Mouse (Mus musculus) spleen, adult 2 months (tissue): Measurements from ENCODE around the gene Irf2bp1.

Experiments
- CTCF ChIP-seq: fragments of 200-500 bp; IDR thresholded peaks from 2 replicates; pipeline ENCODE4 v1.5.1; 2011; ENCODE audit warnings: mild to moderate bottlenecking, inconsistent platforms; ENCODE audit not compliant: insufficient read depth, insufficient read length, insufficient replicate concordance; ENCODE audit errors: extremely low read depth
- POLR2A ChIP-seq: fragments of 200-500 bp; IDR thresholded peaks from 2 replicates; pipeline ENCODE4 v1.6.1; 2011; ENCODE audit warnings: low read depth, low read length, inconsistent platforms

DNA sequence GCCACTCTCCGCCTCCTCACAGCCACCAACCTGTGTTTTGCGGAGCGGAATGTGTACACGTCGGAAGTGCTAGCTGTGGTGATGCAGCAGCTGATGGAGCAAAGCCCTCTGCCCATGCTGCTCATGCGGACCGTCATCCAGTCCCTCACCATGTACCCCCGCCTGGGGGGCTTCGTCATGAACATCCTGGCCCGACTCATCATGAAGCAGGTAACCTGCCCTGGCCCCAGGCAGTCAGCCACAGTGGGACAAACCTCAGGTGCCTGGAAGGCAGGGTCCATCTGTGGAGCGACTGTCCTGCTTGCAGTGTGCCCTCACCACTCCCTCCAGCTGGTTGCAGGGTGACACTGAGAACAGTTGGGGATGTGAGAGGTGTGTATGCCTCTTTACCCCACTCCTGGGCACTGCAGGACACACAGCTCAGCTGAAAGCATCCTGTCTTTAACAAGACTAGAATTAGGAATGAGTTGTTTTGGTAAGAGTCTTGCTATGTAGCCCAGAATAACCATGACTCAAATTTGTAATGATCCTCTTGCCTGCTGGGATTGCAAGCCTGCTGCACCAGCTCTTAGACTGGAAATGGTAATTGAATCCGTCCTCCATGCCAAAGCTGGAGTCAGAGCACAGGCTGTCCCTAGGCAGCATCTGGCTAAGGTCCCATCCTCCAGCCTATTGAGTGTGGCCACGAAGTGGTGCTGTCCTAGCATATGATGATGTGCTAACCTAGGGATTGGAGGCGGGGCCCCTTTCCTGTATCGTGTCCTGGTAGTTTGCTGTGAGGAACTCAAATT, 48.7 kb downstream of the Irf2bp1 start:
- TF ChIP-seq CTCF (no peak), POLR2A (no peak)
